Mouse (Mus musculus) lung, postnatal 0 days (tissue): Measurements from ENCODE around the gene Gab2.

Source experiments
- CTCF ChIP-seq: IDR thresholded peaks from 2 replicates; pipeline ENCODE4 v1.5.1; 2016; ENCODE audit warnings: antibody characterized with exemption, mild to moderate bottlenecking
- EP300 ChIP-seq: IDR thresholded peaks from 2 replicates; pipeline ENCODE4 v1.6.1; 2016; ENCODE audit warnings: antibody characterized with exemption, mild to moderate bottlenecking, control low read depth

DNA sequence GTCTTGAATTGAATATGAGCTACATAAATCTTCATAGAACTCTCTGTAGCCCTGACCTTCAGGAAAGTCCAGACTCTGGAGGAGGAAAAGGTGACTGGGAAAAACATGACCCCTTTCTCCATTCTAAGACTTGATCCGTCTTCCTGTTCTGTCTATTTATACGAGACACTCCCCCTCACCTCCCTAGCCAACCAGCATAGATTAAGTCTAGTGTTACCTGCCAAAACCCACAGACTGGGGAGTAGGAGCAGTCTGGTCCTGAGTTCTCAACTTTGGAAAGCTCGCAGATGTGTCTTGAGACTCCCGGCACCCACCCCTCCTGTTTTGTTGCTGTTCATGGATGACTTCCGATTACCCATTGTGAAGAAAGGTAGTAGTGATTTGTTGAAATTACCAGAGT lies 166.8 kb downstream of the Gab2 start:
- no peak for TF ChIP-seq EP300
- TF ChIP-seq CTCF = no peak
